Comparison of ENCODE assay signal across 9 mouse cellular contexts in the genomic region with DNA sequence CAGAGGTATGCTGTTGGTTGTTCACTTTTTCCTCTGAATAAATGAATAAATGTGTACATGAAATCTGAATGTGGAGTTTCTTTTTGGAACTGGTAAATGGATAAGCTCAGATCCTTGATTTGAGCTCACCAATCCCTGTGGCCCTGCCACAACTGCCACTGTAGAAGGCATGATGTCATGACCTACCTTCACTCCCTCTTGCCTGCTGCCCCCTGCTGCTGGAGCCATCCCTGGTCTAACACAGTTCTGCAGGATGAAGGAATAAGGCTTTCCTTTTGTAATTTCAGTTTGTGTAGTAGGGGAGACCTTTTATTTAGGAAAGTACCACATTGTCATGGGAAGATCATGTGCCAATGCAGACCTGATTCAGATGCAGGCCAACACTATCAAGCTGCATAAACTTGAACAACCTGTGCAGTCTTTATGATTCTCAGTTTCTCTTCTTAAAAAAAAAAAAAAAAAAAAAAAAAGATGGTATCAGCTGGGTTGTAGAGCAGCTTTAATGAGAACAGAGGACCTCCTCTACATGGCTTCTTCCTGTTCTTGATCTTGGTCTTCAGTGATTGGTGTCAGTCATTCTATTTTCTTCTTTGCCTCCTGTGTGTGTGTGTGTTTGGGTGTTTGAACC.
DNase-seq lines count a peak whose midpoint lies in the region; TF ChIP-seq lines count a peak whose summit lies in the region.
"Had no signal": no experiment of that assay in that cellular context is flagged by ENCODE, and none has a peak within 500 bp of the region (broad histone marks: within the 10 kb centered on the region; RNA-seq: fewer than 3 reads in every experiment).

No protein-coding gene starts in this region.

- peak; percentile 26 for TF ChIP-seq CTCF in C2C12 (IDR thresholded peaks at IDR 0.05; ENCODE audit: control insufficient read depth, insufficient read depth, insufficient read length)
- TF ChIP-seq CTCF in testis, adult 2 months (IDR thresholded peaks at IDR 0.05; ENCODE audit: control insufficient read depth, insufficient read depth, insufficient replicate concordance, low read depth, low read length), result peak; percentile 41; the same call in 1 of the 2 replicates

- H3K36me3 ChIP-seq in C2C12 (ENCODE audit: control insufficient read depth, insufficient read depth), result no peaks in the 10 kb centered on the region
- H3K36me3 ChIP-seq in testis, adult 2 months (ENCODE audit: control insufficient read depth, insufficient read depth, low read length), result no peaks in the 10 kb centered on the region
- H3K36me3 ChIP-seq: midbrain, embryonic 12.5 days had no signal

- no peaks in the 10 kb centered on the region for H3K27me3 ChIP-seq in C2C12 (ENCODE audit: control insufficient read depth, insufficient read depth, insufficient read length)
- H3K27me3 ChIP-seq in testis, adult 2 months (ENCODE audit: control insufficient read depth, insufficient read depth, low read length), result no peaks in the 10 kb centered on the region
- H3K27me3 ChIP-seq: midbrain, embryonic 12.5 days had no signal

- no peak for TF ChIP-seq POLR2A in testis, adult 2 months (IDR thresholded peaks at IDR 0.05; ENCODE audit: control insufficient read depth, low read depth, low read length)

- no peak overlapping the region for H3K4me3 ChIP-seq in C2C12 (ENCODE audit: insufficient read depth, poor library complexity, severe bottlenecking)
- no peak overlapping the region for H3K4me3 ChIP-seq in testis, adult 2 months (ENCODE audit: control insufficient read depth, low read depth, low read length)
- H3K4me3 ChIP-seq: midbrain, embryonic 12.5 days had no signal

- no peaks in the 10 kb centered on the region for H3K79me2 ChIP-seq in C2C12 (ENCODE audit: control insufficient read depth, insufficient read depth)

- H3K27ac ChIP-seq in testis, adult 2 months (ENCODE audit: control insufficient read depth, insufficient read depth, low read depth, low read length), result no peak overlapping the region
- H3K27ac ChIP-seq: midbrain, embryonic 12.5 days had no signal

- no peak overlapping the region for H3ac ChIP-seq in C2C12 (ENCODE audit: control insufficient read depth, insufficient read length, low read depth)

- intact Hi-C loops in heart, postnatal 14 days (cut with DNase I), result loop anchor here (5.0 kb wide), 2 partner anchors 92 to 467 kb away; a partner anchor contains a TSS
- intact Hi-C loops in heart, postnatal 25 days (cut with DNase I), result loop anchor here (5.0 kb wide), 1 partner anchor 92 kb away; a partner anchor contains a TSS

- H3K79me3 ChIP-seq in C2C12 (ENCODE audit: low read depth), result no peaks in the 10 kb centered on the region

- H3K4me1 ChIP-seq in testis, adult 2 months (ENCODE audit: control insufficient read depth, insufficient read depth, low read length), result peaks cover 9% of the 10 kb centered on the region; the same call in 1 of the 2 replicates
- H3K4me1 ChIP-seq: midbrain, embryonic 12.5 days had no signal

- peak; percentile 10 to 40 for DNase-seq in heart, postnatal 14 days
- no peak for DNase-seq in heart, postnatal 25 days (ENCODE audit: low spot score)
- DNase-seq in adipocyte (ENCODE audit: low spot score), result peak; percentile 46
- peak; percentile 42 for DNase-seq in kidney, postnatal 25 days
- DNase-seq in right cerebral cortex, adult 18-20 months, result no peak
- DNase-seq in frontal cortex, postnatal 25 days (ENCODE audit: low spot score in 2 of 2), result no peak

TF ChIP-seq in C2C12, 6 proteins besides CTCF, POLR2A, EP300 and RAD21:
- no peak for TF ChIP-seq USF1 (IDR thresholded peaks at IDR 0.05; ENCODE audit: low read depth)
- no peak for TF ChIP-seq MYOG (IDR thresholded peaks at IDR 0.05; ENCODE audit: control insufficient read depth, extremely low read depth, insufficient read length)
- TF ChIP-seq MAX (IDR thresholded peaks at IDR 0.05), result no peak
- TF ChIP-seq CEBPB (IDR thresholded peaks at IDR 0.05; ENCODE audit: low read depth), result no peak
- no peak for TF ChIP-seq FOSL1 (IDR thresholded peaks at IDR 0.05; ENCODE audit: insufficient read depth, low read length, poor library complexity, severe bottlenecking)

Comparison
In these comparisons a context has a peak if more than half of its experiments do, and no peak if none do; other contexts are left out.
1. DNase-seq: peak in heart, postnatal 14 days (2 of 2), adipocyte (single experiment) and kidney, postnatal 25 days (2 of 2); none in heart, postnatal 25 days (single experiment), right cerebral cortex, adult 18-20 months (single experiment) and frontal cortex, postnatal 25 days (0 of 2).